Mouse (Mus musculus) left cerebral cortex, postnatal 14 days (tissue): ENCODE results near the gene Mettl7a3. TPM values are rescaled to one million over a fixed set of nuclear protein-coding genes. Genes with fewer than 3 reads are reported as not detected.
"Not testable (repeated sequence)": the region's sequence is repeated elsewhere in the genome, so short reads cannot be mapped to it uniquely, and the experiment has no call there.

Source experiments
- DNase-seq, 2 experiments: peaks; one replicate each; pipeline ENCODE4 v3.0.0; 2021 to 2022; ENCODE audit warnings: low spot score in 2 of 2, mixed read lengths in 1 of 2
- intact Hi-C: fragments of 180-260 bp; cut with DNase I; formaldehyde crosslinking; loops from one replicate; pipeline ENCODE4 v1.15.1; 2025
- total RNA-seq, 2 experiments: library from RNA; stranded (reverse); gene quantifications; 2 replicates each; pipeline ENCODE4 v1.2.3; 2021

The Mettl7a3 gene
- total RNA-seq, 2 experiments from 2014 or later = 0.37 TPM; not detected in 1

DNA sequence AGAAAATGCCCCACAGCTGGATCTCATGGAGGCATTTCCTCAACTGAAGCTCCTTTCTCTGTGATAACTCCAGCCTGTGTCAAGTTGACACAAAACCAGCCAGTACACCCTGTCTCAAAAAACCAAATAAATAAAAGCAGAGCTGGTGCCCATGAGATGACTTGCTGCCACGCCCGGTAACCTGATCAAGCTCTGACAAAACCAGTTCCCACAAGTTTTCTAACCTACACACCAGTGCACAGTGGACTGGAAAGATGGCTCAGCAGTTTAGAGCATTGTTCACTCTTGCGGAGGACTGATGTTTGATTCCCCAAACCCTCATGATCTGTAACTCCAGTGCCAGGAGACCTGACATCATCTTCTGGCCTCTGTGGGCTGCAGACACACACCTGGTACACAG, 9.5 kb upstream of the Mettl7a3 start:
- intact Hi-C loops = loop anchor here (10.0 kb wide), 1 partner anchor 50 kb away; no protein-coding TSS in a partner anchor
- no peak for DNase-seq

DNA sequence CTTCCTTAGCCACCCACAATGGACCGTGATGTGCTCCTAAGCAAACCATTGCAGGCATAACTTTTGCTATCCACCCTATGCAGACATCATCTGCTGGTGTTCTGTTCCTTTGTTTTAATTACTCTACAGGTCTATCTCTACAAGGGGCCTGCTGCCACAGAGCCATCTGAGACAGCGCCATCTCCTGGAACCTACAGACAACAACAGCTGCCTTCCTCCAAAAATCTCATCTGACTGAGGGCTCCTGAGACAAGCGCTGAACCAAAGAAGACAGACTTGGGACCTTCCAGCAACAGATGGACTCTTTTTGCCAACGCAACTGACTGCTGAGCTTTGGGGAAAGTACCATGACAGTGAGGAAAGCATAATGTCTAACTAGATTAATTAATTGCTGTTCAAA, 6.6 kb upstream of the Mettl7a3 start:
- intact Hi-C loops = loop anchor here (10.0 kb wide), 1 partner anchor 47 kb away; no protein-coding TSS in a partner anchor
- DNase-seq = not testable (repeated sequence)

DNA sequence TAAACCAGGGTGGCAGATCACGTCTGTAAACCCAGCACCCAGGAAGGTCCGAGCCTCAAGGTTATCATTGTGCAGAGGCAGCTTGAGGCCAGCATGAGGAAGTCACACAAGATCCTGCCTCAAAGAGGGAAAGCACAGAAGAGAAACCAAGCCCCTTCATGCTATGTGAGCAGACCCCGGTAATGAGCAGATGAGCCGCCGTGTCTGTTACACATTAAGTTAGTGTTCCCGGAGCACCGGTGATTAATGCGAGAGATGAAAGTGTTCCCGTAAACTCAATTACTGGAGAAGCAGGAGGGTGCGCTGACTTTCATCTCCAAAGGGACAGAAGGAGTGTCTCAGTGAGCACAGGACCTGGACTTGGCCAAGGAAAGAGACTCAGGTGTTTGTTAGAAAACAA, 5.4 kb upstream of the Mettl7a3 start:
- intact Hi-C loops = loop anchor here (10.0 kb wide), 1 partner anchor 45 kb away; no protein-coding TSS in a partner anchor
- not testable (repeated sequence) for DNase-seq

DNA sequence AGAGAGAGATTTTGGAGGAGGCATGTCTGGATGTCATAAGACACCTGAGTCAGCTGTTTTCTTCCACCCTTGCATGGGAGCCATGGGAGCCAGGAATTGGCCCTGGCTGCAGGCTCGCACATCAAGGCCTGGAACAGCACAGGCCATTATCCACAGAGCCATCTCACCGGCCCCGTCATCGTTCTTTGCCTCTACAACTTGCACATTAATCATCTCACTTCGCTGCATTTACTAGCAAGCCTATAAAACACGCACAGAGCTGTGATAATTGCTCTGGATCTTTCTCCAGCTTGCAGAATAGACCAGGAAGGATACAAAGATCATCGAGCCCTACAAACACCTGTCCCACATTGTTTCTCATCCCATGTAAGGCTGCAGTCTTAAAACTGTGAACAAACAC, 4.0 kb upstream of the Mettl7a3 start:
- intact Hi-C loops = no loop called here
- no peak for DNase-seq

DNA sequence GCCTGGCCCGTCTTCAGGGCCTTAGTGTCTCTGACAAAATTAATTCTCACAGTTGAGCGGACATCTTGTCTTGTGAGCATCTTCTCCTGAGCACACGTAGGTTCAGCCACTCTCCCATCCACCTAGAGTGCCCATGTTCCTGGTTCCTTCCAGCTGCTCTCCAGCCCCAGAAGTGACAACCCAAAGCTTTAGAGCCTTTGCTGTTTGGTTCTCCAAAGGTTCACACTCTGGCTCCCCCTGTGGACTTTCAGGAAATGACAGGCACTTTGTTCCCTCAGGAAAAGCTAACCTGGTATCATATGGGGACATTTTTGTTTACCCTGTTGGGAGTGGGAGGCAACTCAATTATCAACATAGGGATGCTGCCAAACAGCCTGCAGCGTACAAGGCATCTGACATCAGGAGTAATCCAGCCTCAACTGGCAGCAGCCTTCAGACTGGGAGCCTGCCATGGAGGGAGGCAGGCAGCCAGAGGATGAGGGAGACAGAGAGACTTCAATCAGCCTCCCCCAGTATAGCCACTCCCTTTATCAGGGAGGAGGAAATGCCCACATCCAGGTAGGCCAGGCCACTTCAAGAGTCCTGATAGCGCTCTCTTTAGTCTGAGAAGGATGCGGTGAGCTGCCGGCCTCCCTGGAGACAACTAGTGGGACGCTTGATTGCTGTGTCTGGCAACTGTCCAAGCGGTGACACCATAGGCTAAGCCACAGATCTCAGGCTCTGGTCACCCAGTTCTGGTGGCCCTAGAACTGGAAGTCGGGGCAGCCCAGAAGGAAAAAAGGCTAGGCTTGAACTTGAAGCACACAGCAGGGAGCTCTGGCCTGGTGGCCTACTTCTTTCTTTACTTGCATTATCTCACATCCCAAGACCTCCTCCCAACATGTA, 2.4 kb upstream of the Mettl7a3 start:
- intact Hi-C loops, DNase-seq: not testable (repeated sequence)

DNA sequence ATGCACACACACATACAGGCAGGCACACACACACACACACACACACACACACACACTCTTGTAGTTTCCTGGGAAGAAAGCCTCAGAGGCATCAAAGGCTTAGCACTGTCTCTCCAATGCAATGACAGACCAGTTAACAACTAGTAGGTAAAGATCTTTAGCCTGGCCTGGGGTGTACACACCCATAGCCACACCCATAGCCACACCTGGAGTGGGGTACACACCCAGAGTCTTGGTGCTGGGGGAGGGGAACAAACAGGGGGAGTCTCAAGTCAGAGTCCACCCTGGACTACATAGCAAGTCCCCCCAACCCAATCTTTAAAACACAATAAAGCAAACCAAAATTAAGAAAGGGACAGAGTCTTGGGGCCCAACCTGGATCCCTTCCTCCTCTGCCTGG, 2.6 kb downstream of the Mettl7a3 start:
- DNase-seq, intact Hi-C loops: not testable (repeated sequence)

DNA sequence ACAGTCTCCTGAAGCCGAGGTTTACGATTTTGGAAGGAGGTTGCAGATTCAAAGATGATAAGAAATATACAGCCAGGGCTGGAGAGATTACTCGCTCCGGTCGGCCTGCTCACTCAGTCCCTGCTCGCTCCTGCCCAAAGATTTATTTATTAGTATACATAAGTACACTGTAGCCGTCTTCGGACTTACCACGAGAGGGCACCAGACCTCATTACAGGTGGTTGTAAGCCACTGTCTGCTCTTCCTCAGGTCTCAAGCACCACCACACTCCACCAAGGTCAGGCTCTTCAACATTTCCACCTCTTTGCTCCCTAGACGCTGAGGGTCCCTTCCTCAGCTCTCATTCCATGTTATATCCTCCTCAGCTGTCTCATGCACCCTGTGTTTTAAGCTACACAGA, 3.1 kb downstream of the Mettl7a3 start:
- intact Hi-C loops = not testable (repeated sequence)
- DNase-seq = peak; percentile 52 to 55

DNA sequence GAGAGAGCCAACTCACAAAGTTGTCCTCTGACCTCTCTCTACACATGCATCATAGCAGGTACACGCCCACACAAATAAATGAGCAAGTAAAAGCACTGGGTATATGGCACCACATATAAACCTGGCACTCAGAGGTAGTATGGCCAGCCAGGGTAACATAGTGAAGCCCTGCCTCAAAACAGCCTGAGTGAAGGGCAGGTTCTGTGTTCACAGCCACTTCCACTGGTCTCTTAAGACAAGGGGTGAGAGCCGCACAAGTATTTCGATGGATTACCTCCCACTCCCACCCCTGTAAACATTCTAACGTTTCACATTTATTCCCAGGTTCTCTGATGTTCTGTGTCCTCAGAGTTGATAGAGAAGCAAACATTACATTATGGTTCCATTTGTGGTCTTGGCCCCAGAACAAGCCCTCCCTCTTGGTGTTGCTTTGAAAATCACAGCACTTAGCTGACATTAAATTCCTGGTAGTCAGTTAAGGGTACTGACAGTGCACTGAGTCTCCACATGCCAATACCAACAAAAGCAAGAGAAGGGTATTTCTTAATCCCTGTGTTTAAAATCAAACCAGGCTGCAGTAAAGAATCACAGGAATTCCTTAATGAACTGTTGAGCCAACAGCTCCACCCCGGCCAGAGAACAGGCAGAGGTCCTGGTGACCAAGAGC, 6.7 kb downstream of the Mettl7a3 start:
- intact Hi-C loops = not testable (repeated sequence)

DNA sequence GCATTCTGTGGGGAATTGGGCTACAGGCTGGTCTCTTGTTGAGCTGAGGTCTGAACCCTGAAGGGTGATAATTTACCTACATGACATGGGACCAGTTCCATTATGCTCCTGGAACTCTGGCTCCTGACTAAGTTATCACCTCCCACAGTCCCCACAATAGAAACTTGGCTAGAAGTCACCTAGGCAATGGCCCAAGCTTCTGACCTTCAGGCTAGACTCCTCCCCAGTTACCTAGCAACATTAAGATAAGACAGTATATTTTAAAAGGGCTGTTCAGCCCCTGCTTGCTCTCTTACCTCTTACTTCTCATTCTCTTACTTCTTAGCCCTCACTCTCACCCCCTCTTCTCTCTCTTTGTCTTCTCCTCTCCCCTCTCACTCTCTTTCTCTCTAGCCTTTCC, 10.8 kb downstream of the Mettl7a3 start:
- intact Hi-C loops = no loop called here
- no peak for DNase-seq

More for the DNA sequence above, 6.7 kb downstream of the Mettl7a3 start:
- not testable (repeated sequence) for DNase-seq

DNA sequence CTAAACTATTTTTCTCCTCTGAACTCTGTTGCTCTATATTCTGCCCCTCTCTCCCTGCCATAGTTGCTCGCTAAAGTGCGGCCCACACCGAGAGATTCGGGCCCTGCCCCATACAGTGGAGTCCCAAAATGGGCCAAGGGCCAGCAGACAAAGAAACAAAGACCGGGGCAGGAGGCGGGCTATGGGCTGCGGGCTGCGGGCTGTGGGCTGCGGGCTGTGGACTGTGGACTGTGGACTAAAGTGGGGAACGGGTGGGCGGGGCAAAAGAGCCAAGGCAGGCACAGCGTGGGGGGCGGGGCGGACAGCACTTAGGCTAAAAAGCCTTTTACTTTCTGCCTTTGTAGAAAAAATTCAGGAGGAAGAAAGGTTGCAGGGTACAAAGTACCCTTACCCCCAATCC, 12.0 kb downstream of the Mettl7a3 start:
- no peak for DNase-seq
- intact Hi-C loops = no loop called here

DNA sequence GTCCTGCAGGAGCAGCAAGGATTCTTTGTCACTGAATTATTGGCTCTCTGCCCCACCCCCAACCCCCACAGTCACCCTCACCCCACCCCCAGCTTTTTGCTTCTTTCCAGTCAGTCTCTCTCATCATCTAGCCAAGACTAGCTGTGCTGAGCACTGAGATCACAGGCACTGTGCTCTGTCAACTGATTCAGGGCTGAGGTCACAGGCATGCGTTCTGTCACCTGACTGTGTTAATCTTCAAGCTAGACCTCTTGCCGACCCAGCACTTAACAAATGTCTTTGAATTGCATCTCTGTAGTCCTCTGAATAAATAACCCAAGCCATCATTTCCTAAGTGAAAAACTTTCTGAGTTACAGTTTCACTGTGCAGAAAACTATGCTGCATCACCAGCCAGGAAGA, 14.8 kb downstream of the Mettl7a3 start:
- DNase-seq = no peak
- intact Hi-C loops = no loop called here

DNA sequence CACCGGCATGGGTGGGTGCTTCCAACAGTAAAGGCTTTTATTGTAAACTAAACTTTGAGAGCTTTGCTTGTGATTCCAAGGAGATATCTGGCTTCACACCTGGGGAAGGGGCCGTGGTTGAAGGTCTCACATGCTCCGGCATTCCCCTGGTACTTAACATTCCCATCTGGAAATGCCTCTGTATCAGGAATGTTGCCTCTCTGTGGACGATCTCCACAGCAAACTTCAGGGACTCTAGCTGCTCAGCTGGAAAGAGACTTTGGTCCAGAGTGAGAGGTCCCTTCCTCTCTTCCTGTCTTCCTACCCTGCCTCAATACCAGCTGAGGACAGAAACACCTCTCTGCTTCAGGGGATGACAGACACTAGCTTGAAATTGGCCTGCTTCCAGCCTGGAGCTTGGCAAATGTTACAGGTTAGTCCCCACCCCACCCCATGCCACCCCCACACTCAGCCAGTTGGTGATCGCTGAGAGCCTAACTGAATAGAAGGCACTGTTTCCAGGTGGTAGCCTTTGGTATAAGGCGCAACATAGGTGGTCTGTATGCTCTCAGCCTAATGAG, 16.9 kb downstream of the Mettl7a3 start:
- intact Hi-C loops = no loop called here
- no peak for DNase-seq

DNA sequence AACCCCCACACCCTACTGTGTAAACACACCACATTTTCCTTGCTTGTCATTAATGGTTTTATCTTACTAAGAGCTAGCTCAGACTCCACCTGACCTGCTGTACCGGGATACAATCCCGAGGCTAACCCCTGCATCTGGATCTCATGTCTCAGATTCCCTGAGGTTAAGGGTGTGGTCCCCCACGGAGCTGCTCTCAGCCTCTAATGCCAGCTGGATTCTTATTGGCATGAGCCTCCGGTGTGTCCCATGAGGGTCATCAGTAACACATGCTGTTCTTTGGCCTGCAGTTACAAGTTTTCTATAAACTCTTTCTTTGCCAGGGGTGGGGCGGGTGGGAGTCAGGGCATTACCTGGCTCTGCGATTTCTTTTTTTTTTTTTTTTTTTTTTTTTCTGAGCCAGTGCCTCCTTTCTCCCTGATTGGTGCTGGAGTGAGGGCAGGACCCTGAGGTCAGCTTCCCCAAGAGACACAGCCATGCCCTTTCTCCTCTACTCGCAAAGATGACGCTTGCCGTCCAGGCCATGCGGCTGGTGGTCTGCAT, 18.1 kb downstream of the Mettl7a3 start, which contains the start of the genes Methig1 and Mettl7a2:
Methig1 (plus strand) TSS at position 439 of the 540 bp plus-strand sequence.
Mettl7a2 (plus strand) TSS at position 490 of the 540 bp plus-strand sequence.
- intact Hi-C loops = no loop called here
- DNase-seq = no peak

DNA sequence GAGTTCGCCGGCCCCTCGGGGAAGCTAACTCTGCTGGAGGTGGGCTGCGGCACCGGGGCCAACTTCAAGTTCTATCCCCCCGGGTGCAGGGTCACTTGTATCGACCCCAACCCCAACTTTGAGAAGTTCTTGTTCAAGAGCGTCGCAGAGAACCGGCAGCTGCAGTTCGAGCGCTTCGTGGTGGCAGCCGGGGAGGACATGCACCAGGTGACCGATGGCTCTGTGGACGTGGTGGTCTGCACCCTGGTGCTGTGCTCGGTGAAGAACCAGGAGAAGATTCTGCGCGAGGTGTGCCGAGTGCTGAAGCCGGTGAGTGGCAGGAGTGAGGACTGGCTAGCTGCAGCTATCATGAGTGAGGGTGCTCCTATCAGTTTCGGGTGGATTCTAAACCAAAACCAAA, 18.7 kb downstream of the Mettl7a3 start:
- DNase-seq, intact Hi-C loops: not testable (repeated sequence)

DNA sequence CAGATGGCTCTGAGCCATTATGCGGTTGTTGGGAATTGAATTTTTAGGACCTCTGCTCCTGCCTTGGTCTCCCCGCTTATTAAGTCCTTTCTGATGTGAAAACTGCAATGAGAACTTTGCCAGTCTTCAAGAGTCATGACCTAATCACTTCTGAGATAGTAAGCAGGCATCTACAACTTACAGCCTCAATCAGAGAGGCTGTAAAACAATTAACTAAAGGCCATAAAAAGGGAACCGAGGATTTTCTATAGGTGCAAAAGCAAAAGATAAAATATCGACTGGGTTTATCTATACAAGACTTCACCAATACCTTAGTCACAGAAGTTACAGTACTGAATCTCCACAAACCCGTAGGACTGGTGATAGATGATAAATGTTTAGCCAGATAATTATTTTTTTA, 21.1 kb downstream of the Mettl7a3 start:
- intact Hi-C loops = no loop called here
- no peak for DNase-seq

DNA sequence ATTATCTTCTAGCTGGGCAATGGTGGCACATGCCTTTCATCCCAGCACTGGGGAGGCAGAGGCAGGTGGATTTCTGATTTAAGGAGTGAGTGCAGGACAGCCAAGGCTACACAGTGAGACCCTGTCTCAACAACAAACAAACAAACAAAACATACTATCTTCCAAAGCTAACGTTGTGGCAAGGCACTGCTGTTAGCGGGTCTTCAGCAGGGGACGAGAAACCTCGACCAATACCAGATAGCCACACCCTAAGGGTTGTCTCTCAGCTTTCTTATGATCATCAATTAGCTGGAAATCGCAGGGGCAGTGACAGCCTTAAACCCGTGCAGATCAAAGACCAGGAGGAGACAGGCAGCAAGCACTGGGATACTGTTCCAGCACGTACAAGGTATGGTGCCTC, 29.5 kb downstream of the Mettl7a3 start, which contains the start of gene Higd1c:
Higd1c (plus strand) TSS at position 301 of the 400 bp plus-strand sequence.
- intact Hi-C loops = no loop called here

DNA sequence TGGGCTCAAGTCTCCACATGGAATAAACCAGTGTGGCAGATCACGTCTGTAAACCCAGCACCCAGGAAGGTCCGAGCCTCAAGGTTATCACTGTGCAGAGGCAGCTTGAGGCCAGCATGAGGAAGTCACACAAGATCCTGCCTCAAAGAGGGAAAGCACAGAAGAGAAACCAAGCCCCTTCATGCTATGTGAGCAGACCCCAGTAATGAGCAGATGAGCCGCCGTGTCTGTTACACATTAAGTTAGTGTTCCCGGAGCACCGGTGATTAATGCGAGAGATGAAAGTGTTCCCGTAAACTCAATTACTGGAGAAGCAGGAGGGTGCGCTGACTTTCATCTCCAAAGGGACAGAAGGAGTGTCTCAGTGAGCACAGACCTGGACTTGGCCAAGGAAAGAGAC, 31.2 kb downstream of the Mettl7a3 start:
- intact Hi-C loops, DNase-seq: not testable (repeated sequence)

More for the DNA sequence above, 29.5 kb downstream of the Mettl7a3 start, which contains the start of gene Higd1c:
- DNase-seq = no peak

DNA sequence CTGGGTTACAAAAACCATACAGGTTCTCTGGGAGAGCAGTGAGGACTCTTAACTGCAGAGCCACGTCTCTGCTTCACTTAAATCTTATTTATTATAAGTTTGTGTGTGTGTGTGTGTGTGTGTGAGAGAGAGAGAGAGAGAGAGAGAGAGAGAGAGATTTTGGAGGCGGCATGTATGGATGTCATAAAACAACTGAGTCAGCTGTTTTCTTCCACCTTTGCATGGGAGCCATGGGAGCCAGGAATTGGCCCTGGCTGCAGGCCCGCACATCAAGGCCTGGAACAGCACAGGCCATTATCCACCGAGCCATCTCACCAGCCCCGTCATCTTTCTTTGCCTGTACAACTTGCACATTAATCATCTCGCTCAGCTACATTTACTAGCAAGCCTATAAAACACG, 32.4 kb downstream of the Mettl7a3 start:
- no peak for DNase-seq
- intact Hi-C loops = no loop called here

DNA sequence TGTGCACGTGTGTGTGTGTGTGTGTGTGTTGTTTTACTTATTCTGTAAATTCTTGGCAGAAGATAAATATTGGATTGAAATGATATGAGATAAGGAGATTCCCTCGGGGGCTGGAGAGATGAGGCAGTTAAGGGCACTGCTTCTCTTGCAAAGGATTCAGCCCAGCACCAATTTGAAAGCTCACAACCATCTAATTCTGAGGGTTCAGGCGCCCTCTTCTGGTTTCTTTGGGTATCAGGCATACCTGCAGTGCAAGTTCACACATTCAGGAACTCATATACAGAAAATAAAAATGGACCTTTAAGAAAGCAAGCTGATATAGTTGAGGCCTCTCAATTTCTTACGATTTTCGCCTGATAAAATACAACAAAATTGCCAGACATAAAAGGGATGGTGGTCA, 40.3 kb downstream of the Mettl7a3 start:
- peak; percentile 84 for DNase-seq
- intact Hi-C loops = loop anchor here (10.0 kb wide), 3 partner anchors 50 to 350 kb away; no protein-coding TSS in a partner anchor
